Mouse (Mus musculus) megakaryocyte-erythroid progenitor cell, adult 5-6 weeks (primary cell): ENCODE data around the gene Dcst1. TPM values are rescaled to one million over a fixed set of nuclear protein-coding genes. Genes with fewer than 3 reads are reported as not detected.

Source experiments
- ATAC-seq: replicated peaks from 2 replicates; pipeline ENCODE4 v1.8.0; 2016; ENCODE audit warnings: mild to moderate bottlenecking, inconsistent platforms; ENCODE audit not compliant: severe bottlenecking, poor library complexity, low FRiP score, low TSS enrichment
- total RNA-seq, 2 experiments: library from RNA; stranded (forward) in 1 of 2; stranded (reverse) in 1 of 2; fragments of 200-1000, 215-1000 nt in 1 of 2; fragments of >200 nt in 1 of 2; fragmentation: Nextera tagmentation in 1 of 2; gene quantifications; 2 replicates each; pipeline ENCODE4 v1.2.3; 2014 to 2017

Gene Dcst1
- total RNA-seq, 2 experiments from 2014 or later: not detected

GRCm38 (mm10) chr3:89390111-89390515 lies 25.1 kb upstream of the Dcst1 start:
- ATAC-seq: no peak

- ATAC-seq: no peak
Measured at GRCm38 (mm10) chr3:89388901-89389740, 24.1 kb upstream of the Dcst1 start.

- peak; percentile 64 for ATAC-seq
Measured at GRCm38 (mm10) chr3:89388134-89388881, 23.3 kb upstream of the Dcst1 start.

GRCm38 (mm10) chr3:89387632-89388031 lies 22.6 kb upstream of the Dcst1 start:
- ATAC-seq: no peak

DNA sequence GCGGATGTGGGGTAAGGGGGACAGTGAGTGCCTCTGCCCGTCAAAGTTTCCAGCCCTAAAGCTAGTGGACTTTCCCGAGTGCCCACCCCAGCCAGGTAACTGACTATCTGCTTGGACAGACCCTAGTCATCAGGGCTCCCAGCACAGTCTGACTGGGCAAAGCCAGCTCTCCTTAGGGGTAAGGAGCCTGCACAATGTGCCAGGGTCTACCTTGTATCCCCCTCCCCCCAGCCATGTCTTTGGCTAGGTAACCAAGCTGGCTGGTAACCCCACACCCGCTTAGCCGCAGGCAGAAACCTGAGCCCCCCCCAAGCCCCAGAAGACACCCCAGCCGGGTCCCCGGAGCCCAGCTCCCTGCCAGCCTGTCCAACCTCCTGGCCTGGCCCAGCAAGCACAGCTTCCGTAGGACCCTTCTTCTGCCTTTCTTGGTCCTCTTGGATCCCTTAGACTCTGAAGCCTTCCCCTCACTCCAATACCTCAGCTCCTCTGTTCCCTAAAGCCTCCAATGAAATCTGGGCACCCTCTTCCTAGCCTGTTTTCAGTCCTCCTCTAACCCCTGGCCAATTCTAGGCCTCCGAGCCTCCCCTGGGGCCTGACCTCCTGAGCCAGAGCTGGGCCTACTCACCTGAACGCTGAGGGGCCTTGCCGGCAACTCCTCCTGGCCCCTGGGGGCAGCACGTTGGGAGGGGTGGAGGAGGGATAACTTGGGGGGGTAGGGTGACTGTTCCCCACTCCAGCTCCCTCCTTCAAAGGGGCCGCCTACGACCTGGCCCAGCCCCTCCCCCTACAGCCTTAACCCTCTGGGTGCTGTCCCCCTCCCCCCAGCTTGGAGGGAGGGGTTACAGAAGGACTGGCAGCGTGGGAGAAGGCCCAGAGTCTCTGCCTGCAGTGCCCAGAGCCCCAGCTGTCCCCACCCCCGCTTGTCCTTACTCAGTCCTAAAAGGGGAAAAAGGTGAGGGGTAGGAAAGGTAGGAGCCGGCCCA lies 21.7 kb upstream of the Dcst1 start:
- ATAC-seq: no peak

- ATAC-seq: no peak
Measured at GRCm38 (mm10) chr3:89385451-89385850, 20.4 kb upstream of the Dcst1 start.

DNA sequence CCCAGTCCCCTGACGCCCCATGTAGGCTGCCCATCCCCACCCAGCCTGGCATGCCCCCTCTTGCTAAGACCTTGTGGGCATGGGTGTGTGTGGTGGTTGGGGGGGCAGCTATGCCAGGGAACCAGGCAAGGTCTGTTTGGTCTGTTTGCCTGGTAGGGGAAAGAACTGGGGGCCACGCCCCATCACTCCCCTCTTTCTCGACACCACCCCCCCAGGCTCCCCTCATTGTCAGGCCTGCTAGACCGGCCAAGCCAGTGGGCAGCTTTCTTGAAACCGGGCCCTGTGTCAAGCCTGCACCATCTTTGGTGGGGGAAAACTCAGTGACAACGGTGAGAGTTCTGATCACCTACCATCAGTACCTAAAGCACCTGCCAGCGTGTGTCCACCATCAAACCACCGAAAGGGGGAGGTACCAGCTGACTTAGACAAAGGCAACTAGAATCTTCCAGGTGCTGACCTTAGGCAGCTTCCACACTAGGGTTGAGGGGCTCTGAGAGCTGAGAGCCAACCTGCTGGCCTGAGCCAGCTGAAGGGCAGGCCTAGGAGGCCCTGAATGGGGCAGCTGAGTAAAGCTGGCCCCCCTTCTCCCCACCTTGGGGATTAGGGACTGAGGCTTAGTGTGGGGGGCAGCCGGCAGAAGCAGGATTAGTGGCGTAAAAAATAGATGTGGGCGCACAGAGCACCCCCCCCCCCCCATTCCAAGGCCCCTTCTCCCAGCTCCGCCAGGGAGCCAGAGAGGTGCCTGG lies 19.5 kb upstream of the Dcst1 start:
- no peak for ATAC-seq

DNA sequence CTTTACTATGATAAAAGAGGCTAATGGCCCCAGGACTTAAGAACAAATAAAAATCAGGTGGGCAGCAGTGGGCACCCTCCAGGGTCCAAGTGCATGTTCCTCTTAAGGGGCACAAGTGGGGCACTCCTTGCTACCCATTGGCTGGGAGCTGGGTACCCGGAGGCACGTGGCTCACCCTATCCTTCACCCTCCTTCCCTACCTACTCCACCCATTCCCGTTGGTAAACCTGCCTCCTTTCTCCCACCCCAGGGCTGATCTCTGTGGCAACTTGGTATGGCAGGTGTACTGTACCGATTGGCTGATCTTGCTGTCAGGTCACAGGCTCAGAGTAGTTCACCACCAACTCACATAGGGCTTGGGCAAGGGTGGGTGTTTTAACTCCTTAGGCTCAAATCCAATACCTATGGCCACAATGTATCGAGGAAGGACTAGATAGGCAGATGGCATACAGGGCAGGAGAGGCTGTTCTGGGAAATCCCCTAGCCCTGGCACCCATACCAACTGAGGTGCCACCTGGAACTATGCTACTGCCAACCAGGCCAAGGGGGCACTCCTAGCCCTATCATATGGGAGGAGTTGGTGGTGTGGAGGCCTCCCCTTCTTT lies 18.7 kb upstream of the Dcst1 start:
- no peak for ATAC-seq

GRCm38 (mm10) chr3:89382950-89383349 lies 17.9 kb upstream of the Dcst1 start:
- no peak for ATAC-seq

- ATAC-seq: no peak
Measured at GRCm38 (mm10) chr3:89382033-89382882, 17.2 kb upstream of the Dcst1 start.

- no peak for ATAC-seq
Measured at GRCm38 (mm10) chr3:89381233-89381632, 16.2 kb upstream of the Dcst1 start.

- ATAC-seq: no peak
Measured at GRCm38 (mm10) chr3:89380711-89381110, 15.7 kb upstream of the Dcst1 start.

DNA sequence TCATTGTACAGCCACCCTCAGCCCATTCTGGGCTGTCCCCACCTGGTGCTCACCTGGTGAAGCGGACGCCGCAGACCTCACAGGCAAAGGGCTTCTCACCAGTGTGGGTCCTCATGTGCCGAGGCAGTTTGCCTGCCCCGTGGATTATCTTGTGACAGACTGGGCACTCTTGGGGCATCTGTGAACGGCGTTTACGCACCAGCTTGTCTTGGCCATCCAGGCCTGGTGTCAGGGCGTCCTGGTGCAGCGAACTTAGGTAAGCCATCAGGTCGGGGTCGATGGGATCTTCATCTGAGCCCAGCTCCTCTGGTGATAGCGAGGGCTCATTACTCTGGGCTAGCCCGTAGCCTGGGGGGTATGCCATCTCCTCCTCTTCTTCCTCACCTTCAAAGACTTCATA lies 15.2 kb upstream of the Dcst1 start:
- no peak for ATAC-seq

DNA sequence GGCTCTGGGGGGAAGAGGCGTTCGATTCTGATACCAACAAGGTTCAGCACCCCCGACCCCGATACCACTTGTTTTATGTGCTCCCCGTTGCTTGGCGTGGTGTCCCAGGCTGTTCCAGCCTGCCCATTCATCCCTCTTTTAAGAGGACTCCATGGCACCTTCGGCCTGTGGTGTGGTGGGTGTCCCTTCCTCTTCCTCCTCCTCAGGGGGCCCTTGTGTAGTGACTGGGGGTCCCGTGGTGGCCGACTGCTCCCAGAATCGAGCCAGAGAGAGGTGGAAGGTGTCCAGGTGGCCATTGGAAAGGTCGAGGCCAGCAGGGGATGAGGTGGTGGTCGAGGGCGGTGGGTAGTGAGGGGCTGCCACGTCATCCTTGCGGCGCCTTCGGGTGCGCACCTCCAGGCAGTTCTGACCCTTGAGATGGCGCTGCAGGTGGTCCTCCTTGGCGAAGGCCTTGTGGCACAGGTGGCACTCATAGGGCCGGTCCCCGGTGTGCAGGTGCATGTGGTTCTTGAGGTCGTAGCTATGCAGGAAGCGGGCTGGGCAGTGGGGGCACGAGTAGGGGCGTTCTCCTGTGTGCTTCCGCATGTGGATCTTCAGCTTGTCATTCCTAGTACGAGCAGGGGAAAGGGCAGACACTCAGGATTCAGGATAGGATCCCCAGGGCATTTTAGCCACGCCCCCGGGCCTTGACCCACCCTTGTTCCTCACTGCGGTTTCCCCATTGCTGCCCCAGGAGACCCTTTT lies 14.5 kb upstream of the Dcst1 start:
- ATAC-seq: no peak

DNA sequence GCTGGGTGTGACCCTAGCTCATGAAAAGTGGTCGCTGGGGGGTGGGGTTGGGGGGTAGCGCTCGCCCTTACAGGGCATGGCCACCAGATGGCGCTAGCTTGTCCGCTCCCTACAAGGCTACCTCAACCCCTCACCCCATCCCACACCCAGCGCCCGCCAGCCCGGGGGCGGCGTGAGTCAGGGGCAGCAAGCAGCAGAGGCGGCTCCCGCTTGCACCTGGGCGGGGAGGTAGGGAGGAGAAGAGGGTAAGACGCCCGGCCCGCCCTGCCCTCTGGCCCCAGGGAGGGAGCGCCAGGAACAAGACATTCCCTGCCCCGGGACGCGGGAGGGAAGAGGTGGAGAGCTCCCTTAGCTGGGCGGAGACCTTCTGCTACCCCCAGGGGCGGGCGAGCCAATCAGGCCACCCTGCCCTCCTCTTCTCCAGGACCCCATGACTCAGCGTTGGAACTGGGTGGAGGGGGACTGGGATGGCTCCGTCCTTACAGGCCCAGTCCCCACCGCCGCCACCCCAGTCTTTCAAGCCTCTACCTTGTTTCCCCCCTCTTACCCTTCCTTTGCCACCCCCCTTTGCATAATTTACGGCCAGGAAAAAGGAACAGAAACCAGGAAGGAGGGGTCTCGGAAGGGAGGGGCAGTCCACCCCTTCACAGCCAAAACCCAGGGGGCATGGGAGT lies 13.5 kb upstream of the Dcst1 start:
- peak; percentile 72 for ATAC-seq

DNA sequence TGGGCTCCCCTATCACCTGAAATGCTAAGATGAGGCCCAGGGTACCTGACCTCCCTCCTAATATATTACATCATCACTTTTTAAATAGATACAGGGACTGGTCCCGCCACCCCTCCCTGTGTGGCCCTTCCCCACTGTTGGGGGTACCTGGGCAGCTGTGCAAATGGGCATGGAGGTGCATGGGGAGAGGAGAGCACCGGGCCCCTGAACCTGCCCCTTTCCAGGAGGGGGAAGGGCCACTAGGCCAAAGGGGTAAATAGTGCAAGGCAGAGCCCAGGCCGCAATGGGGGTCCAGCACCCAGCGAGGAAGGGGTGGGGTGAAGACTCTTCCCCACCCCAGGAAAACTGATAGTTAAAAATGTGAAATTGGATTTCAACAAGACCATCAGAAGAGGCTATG lies 12.8 kb upstream of the Dcst1 start:
- ATAC-seq: no peak
